Mouse (Mus musculus) ovary, adult 2 months (tissue): ENCODE results near the gene Coq9. TPM values are rescaled to one million over a fixed set of nuclear protein-coding genes. Genes with fewer than 3 reads are reported as not detected.

Source experiments
- polyA plus RNA-seq: library from polyadenylated mRNA; depleted of rRNA; stranded (reverse); fragments of >200 nt; gene quantifications from 2 replicates; pipeline ENCODE4 v1.2.3, GENCODE M21; 2012; rRNA removed

Gene Coq9
- polyA plus RNA-seq = 258 and 318 TPM in 2 replicates

DNA sequence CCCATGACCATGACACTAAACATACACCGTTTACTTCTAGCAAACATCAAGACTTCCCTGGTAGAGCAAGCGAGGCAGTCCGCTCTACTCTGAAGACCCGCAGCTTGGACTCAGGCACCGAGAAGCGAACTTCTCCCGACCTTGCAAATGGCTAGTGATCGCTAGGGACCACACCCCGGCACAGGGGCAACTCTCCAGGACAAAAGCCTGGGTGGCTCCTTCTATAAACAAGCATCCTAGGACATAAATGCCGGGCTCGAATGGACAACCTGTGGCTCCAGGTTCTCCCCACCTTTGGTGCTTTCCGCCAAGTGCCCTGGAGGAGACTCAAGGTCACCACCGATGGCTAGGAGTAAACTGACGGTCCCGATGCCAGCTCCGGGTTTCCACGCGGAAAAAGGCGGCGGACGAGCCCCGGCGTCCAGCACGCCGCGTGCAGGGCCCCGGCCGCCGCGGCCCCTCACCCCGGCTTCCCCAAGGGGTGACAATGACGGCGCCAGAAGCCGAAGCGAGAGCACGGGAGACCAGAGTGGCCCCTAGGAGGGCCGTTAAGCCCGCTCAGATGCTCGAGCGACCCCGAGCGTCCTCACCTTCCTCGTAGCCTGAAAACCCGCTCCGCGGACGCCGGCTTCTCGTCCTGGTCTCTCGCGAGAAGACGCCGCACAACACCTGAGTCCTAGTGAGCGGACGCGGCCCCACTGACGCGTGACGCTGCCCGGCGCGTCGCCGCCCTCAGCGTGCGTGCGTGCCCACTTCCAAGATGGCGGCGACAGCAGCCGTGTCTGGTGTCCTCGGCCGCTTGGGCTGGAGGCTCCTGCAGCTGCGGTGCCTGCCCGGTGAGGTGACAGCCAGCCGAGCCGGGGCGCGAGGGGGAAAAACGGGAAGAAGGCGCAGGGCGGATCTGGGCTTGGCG, at the start of gene Coq9, which contains the start of gene Ciapin1:
TSS of gene Coq9 (plus strand) at position 660 of the 913 bp plus-strand sequence.
TSS of gene Ciapin1 (minus strand) at position 697 of the 913 bp plus-strand sequence.

DNA sequence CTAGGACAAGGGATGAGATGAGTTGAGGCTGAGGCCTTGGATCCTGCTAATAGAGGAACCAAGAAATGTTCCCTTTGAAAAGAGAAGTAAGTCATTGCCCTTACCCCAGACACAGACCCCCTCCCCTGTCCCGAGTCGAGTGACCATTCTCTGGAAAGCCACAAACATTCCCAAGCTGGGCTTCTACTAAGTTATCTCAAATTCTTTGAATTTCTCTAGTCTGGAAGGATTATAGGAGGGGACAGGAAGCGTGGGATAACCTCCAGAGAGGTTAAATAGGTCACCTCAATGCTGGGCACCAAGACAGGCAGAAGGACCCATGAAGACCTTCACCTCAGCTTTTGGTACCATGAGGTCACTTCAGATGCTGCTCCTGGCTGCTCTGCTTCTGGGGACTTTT, 28.0 kb upstream of the Coq9 start, which contains the start of gene Ccl17:
TSS of gene Ccl17 (plus strand) at position 301 of the 400 bp plus-strand sequence.

DNA sequence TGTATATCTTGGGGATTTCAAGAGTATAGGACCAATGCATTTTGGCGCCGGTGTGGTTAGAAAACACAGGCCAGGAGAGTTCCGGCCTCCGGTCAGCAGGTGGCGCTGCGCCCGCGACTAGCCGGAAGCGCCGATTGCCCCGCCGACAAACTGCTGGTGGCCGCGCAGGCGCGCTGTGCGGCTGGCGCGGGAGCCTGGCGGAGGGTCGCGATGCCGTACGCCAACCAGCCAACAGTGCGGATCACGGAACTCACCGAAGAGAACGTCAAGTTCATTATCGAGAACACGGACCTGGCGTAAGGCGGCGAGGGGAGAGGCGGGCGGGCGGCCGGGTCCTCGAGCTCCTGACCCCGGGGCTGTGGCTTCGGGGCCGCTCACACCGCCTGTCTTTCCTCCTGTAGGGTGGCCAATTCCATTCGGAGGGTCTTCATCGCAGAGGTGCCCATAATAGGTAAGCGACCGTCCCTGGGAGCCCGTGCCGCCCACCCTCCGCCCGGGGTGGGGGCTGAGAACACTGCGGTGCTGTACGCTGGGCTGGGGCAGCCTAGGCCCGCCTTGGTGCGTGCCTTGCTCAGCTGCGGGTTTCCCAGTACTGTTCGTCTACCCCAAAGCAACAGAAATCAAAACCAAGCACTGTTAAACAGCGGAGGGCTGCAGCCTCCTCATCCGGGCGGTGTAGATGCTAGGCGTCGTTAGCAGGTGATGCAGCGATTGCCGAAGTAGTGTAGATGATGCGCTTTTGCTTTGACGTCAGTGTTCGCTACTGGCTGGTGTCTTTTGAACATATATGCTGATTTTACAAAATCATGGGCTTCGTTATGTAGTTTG, 19.4 kb downstream of the Coq9 start, which contains the start of gene Polr2c:
TSS of gene Polr2c (plus strand) at position 105 of the 828 bp plus-strand sequence.

DNA sequence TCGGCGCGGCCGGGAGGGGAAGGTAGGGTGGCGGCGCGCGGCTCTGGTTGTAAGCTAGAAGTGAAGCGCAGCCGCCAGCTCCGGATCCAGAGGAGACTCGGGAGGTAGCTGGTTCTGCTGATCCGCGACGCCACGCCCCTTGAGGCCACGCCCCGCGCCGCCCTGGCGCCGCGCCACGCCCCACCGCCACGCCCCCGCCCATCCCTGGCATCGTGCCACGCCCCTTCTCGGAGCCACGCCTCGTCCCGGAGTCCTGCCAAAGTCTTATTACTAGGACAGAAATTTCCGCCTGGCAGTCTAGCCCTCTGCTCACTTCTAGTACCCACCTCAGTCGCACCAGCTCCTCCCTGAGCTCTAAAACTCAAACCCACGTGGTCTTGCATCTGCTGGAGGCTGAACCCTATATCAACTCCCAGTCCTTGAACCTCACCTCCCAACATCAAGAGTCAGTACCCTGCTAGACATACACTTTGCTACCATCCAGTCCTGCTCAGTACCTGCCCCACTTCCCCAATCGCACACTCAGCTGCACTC, 38.1 kb downstream of the Coq9 start, which contains the start of gene Dok4:
TSS of gene Dok4 (minus strand) at position 134 of the 534 bp plus-strand sequence.

Other genes starting within 250 kb of the Coq9 start
- 7.6 and 8.6 TPM in 2 replicates for gene Rspry1, start 236.4 kb upstream of the Coq9 start, polyA plus RNA-seq
- 19.5 and 20.3 TPM in 2 replicates for gene Fam192a, start 236.3 kb upstream of the Coq9 start, polyA plus RNA-seq
- 112 and 114 TPM in 2 replicates for gene Arl2bp, start 171.7 kb upstream of the Coq9 start, polyA plus RNA-seq
- 27.7 and 33.6 TPM in 2 replicates for gene Pllp, start 142.0 kb upstream of the Coq9 start, polyA plus RNA-seq
- gene Ccl22, start 92.7 kb upstream of the Coq9 start, polyA plus RNA-seq = 2.1 and 2.4 TPM in 2 replicates
- 39.1 and 60.1 TPM in 2 replicates for gene Cx3cl1, start 66.3 kb upstream of the Coq9 start, polyA plus RNA-seq
- gene Ccl17, start 27.9 kb upstream of the Coq9 start, polyA plus RNA-seq = 0.55 and 1.0 TPM in 2 replicates
- gene Ciapin1, start within 50 bp of the Coq9 start, polyA plus RNA-seq = 30.7 and 54.7 TPM in 2 replicates
- gene Polr2c, start 19.1 kb downstream of the Coq9 start, polyA plus RNA-seq = 89.0 and 119 TPM in 2 replicates
- gene Dok4, start 38.0 kb downstream of the Coq9 start, polyA plus RNA-seq = 20.1 and 21.0 TPM in 2 replicates
- gene Ccdc102a, start 79.8 kb downstream of the Coq9 start, polyA plus RNA-seq = 37.3 and 55.2 TPM in 2 replicates
- gene Adgrg5, start 85.4 kb downstream of the Coq9 start, polyA plus RNA-seq = 2.1 and 3.6 TPM in 2 replicates
- 361 and 638 TPM in 2 replicates for gene Adgrg1, start 136.4 kb downstream of the Coq9 start, polyA plus RNA-seq
- 7.9 and 9.3 TPM in 2 replicates for gene Adgrg3, start 179.4 kb downstream of the Coq9 start, polyA plus RNA-seq
- 10.4 and 12.1 TPM in 2 replicates for gene Drc7, start 216.8 kb downstream of the Coq9 start, polyA plus RNA-seq
- 34.4 and 37.1 TPM in 2 replicates for gene Katnb1, start 242.9 kb downstream of the Coq9 start, polyA plus RNA-seq